Mouse (Mus musculus) embryonic facial prominence, embryonic 14.5 days (tissue): ENCODE results near the gene Tlk1. TPM values are rescaled to one million over a fixed set of nuclear protein-coding genes. Genes with fewer than 3 reads are reported as not detected.

Experiments
- ATAC-seq: fragments of 200-750 bp; cut with Nextera tagmentation; 2 replicates; pipeline ENCODE4 v1.8.0; 2017; ENCODE audit warnings: low read depth, moderate number of reproducible peaks, moderate TSS enrichment
- DNase-seq: peaks from one replicate; pipeline ENCODE4 v3.0.0-alpha.2; 2015; ENCODE audit warnings: low spot score
- H3K27ac ChIP-seq: fragments of 300-500 bp; sonication (generic); replicated peaks from 2 replicates; pipeline ENCODE4 v1.5.1; 2014; ENCODE audit warnings: low read depth, mild to moderate bottlenecking, low read length, moderate library complexity
- H3K27me3 ChIP-seq: fragments of 300-500 bp; sonication (generic); replicated peaks from 2 replicates; pipeline ENCODE4 v1.6.1; 2014; ENCODE audit warnings: low read length; ENCODE audit not compliant: control insufficient read depth, insufficient read depth
- H3K36me3 ChIP-seq: fragments of 300-500 bp; sonication (generic); 2 replicates; pipeline ENCODE4 v1.6.1; 2014; ENCODE audit warnings: low read length, mixed read lengths; ENCODE audit not compliant: control insufficient read depth, insufficient read depth
- H3K4me1 ChIP-seq: fragments of 300-500 bp; sonication (generic); 2 replicates; pipeline ENCODE4 v1.6.1; 2014; ENCODE audit warnings: antibody characterized with exemption, low read length; ENCODE audit not compliant: control insufficient read depth, insufficient read depth
- H3K4me2 ChIP-seq: fragments of 300-500 bp; sonication (generic); 2 replicates; pipeline ENCODE4 v1.6.1; 2014; ENCODE audit warnings: low read depth, mild to moderate bottlenecking, low read length, moderate library complexity, mixed read lengths
- H3K4me3 ChIP-seq: fragments of 300-500 bp; sonication (generic); 2 replicates; pipeline ENCODE4 v1.5.1; 2014; ENCODE audit warnings: low read depth, mild to moderate bottlenecking, low read length
- H3K9ac ChIP-seq: fragments of 300-500 bp; sonication (generic); 2 replicates; pipeline ENCODE4 v1.6.1; 2014; ENCODE audit warnings: low read depth, mild to moderate bottlenecking, low read length, moderate library complexity, mixed read lengths
- H3K9me3 ChIP-seq: fragments of 300-500 bp; sonication (generic); 2 replicates; pipeline ENCODE4 v1.6.1; 2016; ENCODE audit warnings: low read length; ENCODE audit not compliant: control insufficient read depth
- WGBS: fragments of 180-500 bp; shearing (Covaris S2); extraction: QIAGEN DNeasy Blood & Tissue Kit; methylation state at CpG from one replicate; pipeline ENCODE4 v1.1.7; 2014; 5-methylcytosine and 5-hydroxymethylcytosine counted together
- polyA plus RNA-seq: library from polyadenylated mRNA; unstranded; fragments of >200 nt; fragmentation: Nextera tagmentation; extraction: Ambion mirVana; gene quantifications from 2 replicates; pipeline ENCODE4 v1.2.1, GENCODE M21; 2014

Tlk1 gene
- polyA plus RNA-seq, 1 experiment from 2014 or later, result 29.9 TPM

GRCm38 (mm10) chr2:70682324-70682723 is 143.2 kb downstream of the Tlk1 start:
- H3K27ac ChIP-seq, result no peak overlapping the region
- DNase-seq, result no peak
- peaks cover 94% of the 10 kb centered on the region for H3K36me3 ChIP-seq
- no peak overlapping the region for H3K4me2 ChIP-seq
- no peak for ATAC-seq
- H3K4me3 ChIP-seq, result no peak overlapping the region
- no peaks in the 10 kb centered on the region for H3K27me3 ChIP-seq
- no peaks in the 10 kb centered on the region for H3K9me3 ChIP-seq
- 85% methylated on average over 2 of the region's 2 CpGs for WGBS
- H3K4me1 ChIP-seq, result no peaks in the 10 kb centered on the region
- H3K9ac ChIP-seq, result no peak overlapping the region

- Histone ChIP-seq H3K27me3 (no peaks in the 10 kb centered on the region), H3K27ac (no peak overlapping the region), H3K4me1 (no peaks in the 10 kb centered on the region), H3K4me2 (no peak overlapping the region), H3K9me3 (no peaks in the 10 kb centered on the region), H3K36me3 (peaks cover 12% of the 10 kb centered on the region), H3K4me3 (no peak overlapping the region), H3K9ac (no peak overlapping the region)
- 82% methylated on average over 7 of the region's 7 CpGs for WGBS
- DNase-seq (peak; percentile 17), ATAC-seq (no peak)
Measured at GRCm38 (mm10) chr2:70673445-70674126, 151.9 kb downstream of the Tlk1 start.

- Histone ChIP-seq H3K4me2 (no peak overlapping the region), H3K27ac (no peak overlapping the region), H3K9me3 (no peaks in the 10 kb centered on the region), H3K4me1 (no peaks in the 10 kb centered on the region), H3K4me3 (no peak overlapping the region), H3K36me3 (0 out of 2 replicates have a peak, but pooled peaks cover 3% of the 10 kb centered on the region), H3K9ac (no peak overlapping the region), H3K27me3 (no peaks in the 10 kb centered on the region)
- WGBS, result 79% methylated on average over 2 of the region's 2 CpGs
- DNase-seq, result no peak
- no peak for ATAC-seq
Measured at GRCm38 (mm10) chr2:70672476-70672875, 153.1 kb downstream of the Tlk1 start.

GRCm38 (mm10) chr2:70669896-70670295 is 155.6 kb downstream of the Tlk1 start:
- Histone ChIP-seq H3K27ac (no peak overlapping the region), H3K9ac (no peak overlapping the region), H3K27me3 (no peaks in the 10 kb centered on the region), H3K9me3 (no peaks in the 10 kb centered on the region), H3K4me1 (no peaks in the 10 kb centered on the region), H3K4me2 (no peak overlapping the region), H3K36me3 (peaks cover 6% of the 10 kb centered on the region; the same call in 1 of the 2 replicates), H3K4me3 (no peak overlapping the region)
- no peak for DNase-seq
- 64% methylated on average over 2 of the region's 2 CpGs for WGBS
- ATAC-seq, result no peak

- Histone ChIP-seq H3K9ac (no peak overlapping the region), H3K36me3 (peaks cover 11% of the 10 kb centered on the region), H3K4me2 (no peak overlapping the region), H3K4me3 (no peak overlapping the region), H3K27ac (no peak overlapping the region), H3K9me3 (no peaks in the 10 kb centered on the region), H3K27me3 (no peaks in the 10 kb centered on the region), H3K4me1 (no peaks in the 10 kb centered on the region)
- DNase-seq (no peak), ATAC-seq (no peak)
- WGBS, result 82% methylated on average over 2 of the region's 2 CpGs
Measured at GRCm38 (mm10) chr2:70669241-70669640, 156.3 kb downstream of the Tlk1 start.

- H3K27ac ChIP-seq, result no peak overlapping the region
- DNase-seq (no peak), ATAC-seq (no peak)
- WGBS, result 91% methylated on average over 7 of the region's 7 CpGs
- no peaks in the 10 kb centered on the region for H3K9me3 ChIP-seq
- H3K9ac ChIP-seq, result no peak overlapping the region
- H3K4me2 ChIP-seq, result no peak overlapping the region
- no peak overlapping the region for H3K4me3 ChIP-seq
- peaks cover 11% of the 10 kb centered on the region for H3K36me3 ChIP-seq
- peaks cover 6% of the 10 kb centered on the region for H3K4me1 ChIP-seq
- H3K27me3 ChIP-seq, result no peaks in the 10 kb centered on the region
Measured at GRCm38 (mm10) chr2:70667016-70667415, 158.5 kb downstream of the Tlk1 start.

- Histone ChIP-seq H3K36me3 (peaks cover 8% of the 10 kb centered on the region), H3K4me2 (no peak overlapping the region), H3K4me1 (peaks cover 6% of the 10 kb centered on the region), H3K4me3 (no peak overlapping the region), H3K9me3 (no peaks in the 10 kb centered on the region), H3K27ac (no peak overlapping the region), H3K9ac (no peak overlapping the region), H3K27me3 (no peaks in the 10 kb centered on the region)
- peak; percentile 39 for DNase-seq
- ATAC-seq, result no peak
- WGBS, result 75% methylated on average over 5 of the region's 5 CpGs
Measured at GRCm38 (mm10) chr2:70663764-70664163, 161.8 kb downstream of the Tlk1 start.

Other genes starting within 250 kb of the Tlk1 start
- 188 and 201 TPM in 2 replicates for gene Gorasp2, start 164.2 kb downstream of the Tlk1 start, polyA plus RNA-seq
- 5.2 TPM in 2 replicates for gene Gm26558, start 163.6 kb downstream of the Tlk1 start, polyA plus RNA-seq
- 22.0 and 23.8 TPM in 2 replicates for gene Dcaf17, start 229.6 kb upstream of the Tlk1 start, polyA plus RNA-seq
- 14.9 and 16.5 TPM in 2 replicates for gene Mettl8, start 229.9 kb upstream of the Tlk1 start, polyA plus RNA-seq